In the genomic region with DNA sequence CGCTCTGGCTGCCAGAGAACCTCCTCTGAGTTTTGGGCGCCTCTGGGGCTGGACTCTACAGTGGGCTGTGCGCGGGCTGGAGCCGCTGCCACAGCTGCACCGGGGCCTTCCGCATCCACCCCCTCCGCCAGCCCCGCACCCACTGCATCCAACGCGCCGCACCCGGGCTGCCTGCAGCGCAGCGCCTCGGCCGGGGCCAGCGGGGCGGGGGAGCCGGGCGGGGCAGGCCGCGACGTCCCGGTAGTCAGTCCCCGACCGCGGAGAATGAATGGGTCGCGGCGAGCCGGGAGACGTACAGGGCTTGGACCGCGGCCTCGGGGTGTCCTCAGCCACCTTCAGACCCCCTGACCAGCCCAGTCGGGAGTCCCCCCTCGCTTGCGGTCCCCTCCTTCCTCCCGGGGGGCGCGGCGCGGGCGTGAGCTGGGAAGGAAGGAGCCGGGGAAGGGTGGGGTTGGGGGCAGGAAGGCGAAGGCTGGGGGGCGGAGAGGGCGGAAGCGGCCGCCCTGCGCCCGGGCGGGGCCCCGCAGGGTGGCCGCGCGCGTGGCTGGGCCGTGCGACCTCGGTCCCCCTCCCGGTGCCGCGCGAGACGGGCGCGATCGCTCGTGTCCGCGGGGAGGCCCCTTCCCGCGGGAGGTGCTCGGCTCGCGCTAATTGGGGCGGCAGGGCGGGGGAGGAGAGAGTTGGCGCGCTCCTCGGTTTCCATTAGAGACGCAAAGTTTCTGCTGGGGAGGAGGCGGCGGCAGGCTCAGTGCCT, we compare ENCODE assay signal across 8 mouse cellular contexts. TPM values are rescaled to one million over a fixed set of nuclear protein-coding genes. Genes with fewer than 3 reads are reported as not detected.
DNase-seq lines count a peak whose midpoint lies in the region; ATAC-seq and TF ChIP-seq lines count a peak whose summit lies in the region.

No protein-coding gene starts in this region.

- H3K27ac ChIP-seq in ES-Bruce4 (ENCODE audit: insufficient read depth, low read length): no peak overlapping the region
- peak overlapping the region; percentile 89 for H3K27ac ChIP-seq in forebrain, embryonic 12.5 days
- H3K27ac ChIP-seq in lung, embryonic 15.5 days: peak overlapping the region; percentile 87
- peak overlapping the region; percentile 95 for H3K27ac ChIP-seq in olfactory bulb, adult 2 months (ENCODE audit: insufficient read depth, low read depth, low read length)

- H3K27me3 ChIP-seq in ES-Bruce4 (ENCODE audit: control insufficient read depth, insufficient read depth, low read length, poor library complexity, severe bottlenecking): no peaks in the 10 kb centered on the region
- peaks cover 7% of the 10 kb centered on the region for H3K27me3 ChIP-seq in forebrain, embryonic 12.5 days
- H3K27me3 ChIP-seq in lung, embryonic 15.5 days: no peaks in the 10 kb centered on the region

- WGBS in forebrain, embryonic 12.5 days: under 1% methylated on average over 74 of the region's 86 CpGs
- WGBS in lung, embryonic 15.5 days: 3% methylated on average over 54 of the region's 86 CpGs
- under 1% methylated on average over 76 of the region's 86 CpGs for WGBS in olfactory bulb, adult 2 months

- TF ChIP-seq POLR2A in ES-Bruce4 (IDR thresholded peaks at IDR 0.05; ENCODE audit: insufficient read depth, low read length): no peak
- TF ChIP-seq POLR2A in olfactory bulb, adult 2 months (IDR thresholded peaks at IDR 0.05; ENCODE audit: insufficient read depth, low read depth, low read length): peak; percentile 24; the same call in 1 of the 2 replicates

- H3K4me2 ChIP-seq in forebrain, embryonic 12.5 days: peak overlapping the region; percentile 97
- H3K4me2 ChIP-seq in lung, embryonic 15.5 days: peak overlapping the region; percentile 93

- peak; percentile 77 for ATAC-seq in forebrain, embryonic 12.5 days (ENCODE audit: low FRiP score)
- ATAC-seq in lung, embryonic 15.5 days (ENCODE audit: borderline replicate concordance, extremely low read depth, low FRiP score, low TSS enrichment): peak; percentile 76

- H3K4me1 ChIP-seq in ES-Bruce4 (ENCODE audit: control insufficient read depth, insufficient read depth, low read length): no peaks in the 10 kb centered on the region
- peaks cover 33% of the 10 kb centered on the region for H3K4me1 ChIP-seq in forebrain, embryonic 12.5 days
- peaks cover 23% of the 10 kb centered on the region for H3K4me1 ChIP-seq in lung, embryonic 15.5 days
- peaks cover 13% of the 10 kb centered on the region for H3K4me1 ChIP-seq in olfactory bulb, adult 2 months (ENCODE audit: control insufficient read depth, insufficient read depth, low read length)

- TF ChIP-seq CTCF in ES-Bruce4 (IDR thresholded peaks at IDR 0.05; ENCODE audit: low read depth, low read length): no peak
- no peak for TF ChIP-seq CTCF in olfactory bulb, adult 2 months (IDR thresholded peaks at IDR 0.05; ENCODE audit: insufficient read depth, low read depth, low read length)

- intact Hi-C loops in heart, postnatal 14 days (cut with DNase I): loop anchor here (1.0 to 5.0 kb wide), 7 partner anchors 12 to 317 kb away; partner anchors contain the start of gene Nrde2

- peaks cover 19% of the 10 kb centered on the region for H3K36me3 ChIP-seq in ES-Bruce4 (ENCODE audit: control insufficient read depth, insufficient read depth, low read length, poor library complexity, severe bottlenecking)
- peaks cover 25% of the 10 kb centered on the region for H3K36me3 ChIP-seq in forebrain, embryonic 12.5 days (replicated peaks)
- peaks cover 27% of the 10 kb centered on the region for H3K36me3 ChIP-seq in lung, embryonic 15.5 days

- peak overlapping the region; percentile 58 for H3K9ac ChIP-seq in ES-Bruce4 (ENCODE audit: low read depth, poor library complexity, severe bottlenecking)
- H3K9ac ChIP-seq in forebrain, embryonic 12.5 days: peak overlapping the region; percentile 96
- peak overlapping the region; percentile 95 for H3K9ac ChIP-seq in lung, embryonic 15.5 days

- no peak for TF ChIP-seq EP300 in ES-Bruce4 (IDR thresholded peaks at IDR 0.05; ENCODE audit: insufficient read depth, low read depth, low read length)

- no peaks in the 10 kb centered on the region for H3K9me3 ChIP-seq in ES-Bruce4 (replicated peaks; ENCODE audit: control insufficient read depth, insufficient read depth, low read length, poor library complexity, severe bottlenecking)
- H3K9me3 ChIP-seq in forebrain, embryonic 12.5 days: no peaks in the 10 kb centered on the region
- H3K9me3 ChIP-seq in lung, embryonic 15.5 days: no peaks in the 10 kb centered on the region

- DNase-seq in c-Kit-positive CD71-positive TER-119-positive erythroid progenitor cells, embryonic 14.5 days (ENCODE audit: low spot score): peak; percentile 51
- DNase-seq in heart, postnatal 14 days: peak; percentile 76 to 82
- DNase-seq in kidney, postnatal 4 days: peak; percentile 71 to 81
- DNase-seq in thymus, postnatal 0 days (ENCODE audit: low spot score): peak; percentile 74

- peak overlapping the region; percentile 82 for H3K4me3 ChIP-seq in ES-Bruce4 (ENCODE audit: low read depth, low read length)
- peak overlapping the region; percentile 97 for H3K4me3 ChIP-seq in forebrain, embryonic 12.5 days (replicated peaks)
- H3K4me3 ChIP-seq in lung, embryonic 15.5 days: peak overlapping the region; percentile 98
- peak overlapping the region; percentile 94 for H3K4me3 ChIP-seq in olfactory bulb, adult 2 months (ENCODE audit: insufficient read depth, low read depth, low read length)

RNA-seq across cellular contexts. Expression of gene Calm1, which starts 0.8 kb away (rescaled TPM):
- polyA plus RNA-seq in ES-Bruce4 (2011; ENCODE audit: insufficient read depth, insufficient read length, low read depth, missing spikeins): 280 and 286 TPM in 2 replicates
- polyA plus RNA-seq in forebrain, embryonic 12.5 days (2016; fragmentation: Nextera tagmentation; extraction: Ambion mirVana): 1,646 and 1,801 TPM in 2 replicates
- total RNA-seq in heart, postnatal 14 days (2021): 100 to 1,000 TPM; 282 to 334 TPM
- 1,739 and 1,769 TPM in 2 replicates for polyA plus RNA-seq in lung, embryonic 15.5 days (2015; fragmentation: Nextera tagmentation; extraction: Ambion mirVana)
- polyA plus RNA-seq in olfactory bulb, adult 2 months (2012; ENCODE audit: insufficient read depth, insufficient read length, low replicate concordance, missing spikeins): 446 and 787 TPM in 2 replicates
- polyA plus RNA-seq in thymus, postnatal 0 days (2015; fragmentation: Nextera tagmentation; extraction: Ambion mirVana): 1,636 and 1,740 TPM in 2 replicates

RNA-seq across cellular contexts. Expression of gene Nrde2, which starts 40.6 kb away (rescaled TPM):
- polyA plus RNA-seq in ES-Bruce4 (2011; ENCODE audit: insufficient read depth, insufficient read length, low read depth, missing spikeins): 14.9 and 17.6 TPM in 2 replicates
- polyA plus RNA-seq in forebrain, embryonic 12.5 days (2016; fragmentation: Nextera tagmentation; extraction: Ambion mirVana): 14.9 and 16.8 TPM in 2 replicates
- 10 to 100 TPM in 1 of 2 experiments, 1 to 10 TPM in 1; 8.4 to 11.9 TPM for total RNA-seq in heart, postnatal 14 days (2021)
- 13.2 and 14.7 TPM in 2 replicates for polyA plus RNA-seq in lung, embryonic 15.5 days (2015; fragmentation: Nextera tagmentation; extraction: Ambion mirVana)
- not detected in 2 replicates for polyA plus RNA-seq in olfactory bulb, adult 2 months (2012; ENCODE audit: insufficient read depth, insufficient read length, low replicate concordance, missing spikeins)
- 23.5 and 27.0 TPM in 2 replicates for polyA plus RNA-seq in thymus, postnatal 0 days (2015; fragmentation: Nextera tagmentation; extraction: Ambion mirVana)
